Mouse (Mus musculus): ENCODE measurements around the gene Sox8.

- TF ChIP-seq CTCF (conservative IDR thresholded peaks at IDR 0.05; ENCODE audit: insufficient read depth, insufficient read length, low read depth, low read length), result no peak
- TF ChIP-seq POLR2A (IDR thresholded peaks at IDR 0.05; ENCODE audit: low read depth, low read length), result no peak
These were observed 9.0 kb upstream of the Sox8 start for GRCm38 (mm10) chr17:25579332-25580047.
